Mouse (Mus musculus) hindbrain, embryonic 11.5 days (tissue): ENCODE measurements at regions not wholly inside any gene's neighbourhood (a gene's known extent, or its start where the extent isn't known, plus 50 kb on each side); places are given as distances from the start of the nearest gene placed in this dataset.

Experiments
- ATAC-seq: fragments of 200-750 bp; cut with Nextera tagmentation; 2 replicates; pipeline ENCODE4 v1.8.0; 2017; ENCODE audit warnings: mild to moderate bottlenecking, moderate TSS enrichment, moderate library complexity; ENCODE audit not compliant: low FRiP score
- DNase-seq: peaks from one replicate; pipeline ENCODE4 v3.0.0-alpha.2; 2015; ENCODE audit warnings: low spot score
- H3K27ac ChIP-seq: fragments of 300-500 bp; sonication (generic); 2 replicates; pipeline ENCODE4 v1.5.1; 2014; ENCODE audit warnings: mild to moderate bottlenecking, low read depth, low read length
- H3K27me3 ChIP-seq: fragments of 300-500 bp; sonication (generic); 2 replicates; pipeline ENCODE4 v1.6.1; 2014; ENCODE audit warnings: mild to moderate bottlenecking, low read length, moderate library complexity, mixed read lengths; ENCODE audit not compliant: control insufficient read depth, insufficient read depth
- H3K36me3 ChIP-seq: fragments of 300-500 bp; sonication (generic); 2 replicates; pipeline ENCODE4 v1.6.1; 2014; ENCODE audit warnings: mild to moderate bottlenecking, low read length, moderate library complexity, mixed read lengths; ENCODE audit not compliant: control insufficient read depth, insufficient read depth
- H3K4me1 ChIP-seq: fragments of 300-500 bp; sonication (generic); replicated peaks from 2 replicates; pipeline ENCODE4 v1.6.1; 2014; ENCODE audit warnings: low read length, mixed read lengths; ENCODE audit not compliant: control insufficient read depth, insufficient read depth
- H3K4me2 ChIP-seq: fragments of 300-500 bp; sonication (generic); replicated peaks from 2 replicates; pipeline ENCODE4 v1.6.1; 2014; ENCODE audit warnings: mild to moderate bottlenecking, low read depth, low read length
- H3K4me3 ChIP-seq: fragments of 300-500 bp; sonication (generic); 2 replicates; pipeline ENCODE4 v1.5.1; 2014; ENCODE audit warnings: low read depth, low read length
- H3K9ac ChIP-seq: fragments of 300-500 bp; sonication (generic); 2 replicates; pipeline ENCODE4 v1.6.1; 2014; ENCODE audit warnings: low read depth, low read length
- H3K9me3 ChIP-seq: fragments of 300-500 bp; sonication (generic); 2 replicates; pipeline ENCODE4 v1.6.1; 2016; ENCODE audit warnings: low read length; ENCODE audit not compliant: control insufficient read depth
- WGBS: fragments of 180-500 bp; shearing (Covaris S2); extraction: QIAGEN DNeasy Blood & Tissue Kit; methylation state at CpG from one replicate; pipeline ENCODE4 v1.1.7; 2014; 5-methylcytosine and 5-hydroxymethylcytosine counted together

GRCm38 (mm10) chrX:64080717-64081116 lies 71.3 kb downstream of the Gm6760 start:
- H3K27ac ChIP-seq, result no peak overlapping the region
- DNase-seq, result no peak

GRCm38 (mm10) chrX:64058389-64058788 lies 93.6 kb downstream of the Gm6760 start:
- Histone ChIP-seq H3K9me3 (no peaks in the 10 kb centered on the region), H3K27ac (no peak overlapping the region), H3K4me2 (no peak overlapping the region), H3K27me3 (no peaks in the 10 kb centered on the region), H3K9ac (no peak overlapping the region), H3K4me3 (no peak overlapping the region), H3K4me1 (no peaks in the 10 kb centered on the region), H3K36me3 (no peaks in the 10 kb centered on the region)
- ATAC-seq, result no peak
- WGBS, result 29% methylated on average over 1 of the region's 1 CpGs
- peak; percentile 19 for DNase-seq

More at GRCm38 (mm10) chrX:64080717-64081116, 71.3 kb downstream of the Gm6760 start:
- Histone ChIP-seq H3K4me1 (no peaks in the 10 kb centered on the region), H3K9me3 (no peaks in the 10 kb centered on the region), H3K36me3 (no peaks in the 10 kb centered on the region), H3K4me2 (no peak overlapping the region), H3K9ac (no peak overlapping the region), H3K4me3 (no peak overlapping the region), H3K27me3 (no peaks in the 10 kb centered on the region)
- ATAC-seq, result no peak

GRCm38 (mm10) chrX:64056776-64057175 lies 95.2 kb downstream of the Gm6760 start:
- H3K9me3 ChIP-seq, result no peaks in the 10 kb centered on the region
- no peaks in the 10 kb centered on the region for H3K4me1 ChIP-seq
- H3K36me3 ChIP-seq, result no peaks in the 10 kb centered on the region
- WGBS, result 50% methylated on average over 1 of the region's 1 CpGs
- no peak overlapping the region for H3K9ac ChIP-seq
- peak; percentile 2 for DNase-seq
- H3K4me2 ChIP-seq, result no peak overlapping the region
- ATAC-seq, result no peak
- no peak overlapping the region for H3K4me3 ChIP-seq
- H3K27ac ChIP-seq, result no peak overlapping the region
- no peaks in the 10 kb centered on the region for H3K27me3 ChIP-seq
